Mouse (Mus musculus) heart, postnatal 0 days (tissue): ENCODE measurements around the gene Slc22a7. TPM values are rescaled to one million over a fixed set of nuclear protein-coding genes. Genes with fewer than 3 reads are reported as not detected.

Experiments used
- ATAC-seq: fragments of 200-750 bp; cut with Nextera tagmentation; 2 replicates; pipeline ENCODE4 v1.8.0; 2017; ENCODE audit warnings: low read depth, moderate number of reproducible peaks, moderate library complexity; ENCODE audit not compliant: insufficient read depth
- DNase-seq: peaks from one replicate; pipeline ENCODE4 v3.0.0-alpha.2; 2016; ENCODE audit warnings: low spot score
- H3K27ac ChIP-seq: fragments of 300-500 bp; sonication (generic); 2 replicates; pipeline ENCODE4 v1.5.1; 2014; ENCODE audit warnings: low read depth, mild to moderate bottlenecking
- H3K27me3 ChIP-seq: fragments of 300-500 bp; sonication (generic); 2 replicates; pipeline ENCODE4 v1.6.1; 2014; ENCODE audit warnings: low read length, mixed read lengths; ENCODE audit not compliant: control insufficient read depth, insufficient read depth
- H3K36me3 ChIP-seq: fragments of 300-500 bp; sonication (generic); replicated peaks from 2 replicates; pipeline ENCODE4 v1.6.1; 2014; ENCODE audit warnings: low read length, mixed read lengths; ENCODE audit not compliant: control insufficient read depth, insufficient read depth
- H3K4me1 ChIP-seq: fragments of 300-500 bp; sonication (generic); 2 replicates; pipeline ENCODE4 v1.6.1; 2014; ENCODE audit warnings: antibody characterized with exemption; ENCODE audit not compliant: control insufficient read depth, insufficient read depth
- H3K4me2 ChIP-seq: fragments of 300-500 bp; sonication (generic); 2 replicates; pipeline ENCODE4 v1.6.1; 2014; ENCODE audit warnings: low read depth, mild to moderate bottlenecking, low read length, moderate library complexity
- H3K4me3 ChIP-seq: fragments of 300-500 bp; sonication (generic); 2 replicates; pipeline ENCODE4 v1.5.1; 2014; ENCODE audit warnings: low read depth, low read length
- H3K9ac ChIP-seq: fragments of 300-500 bp; sonication (generic); replicated peaks from 2 replicates; pipeline ENCODE4 v1.6.1; 2014; ENCODE audit warnings: low read depth, low read length, mixed read lengths
- H3K9me3 ChIP-seq: fragments of 300-500 bp; sonication (generic); replicated peaks from 2 replicates; pipeline ENCODE4 v1.6.1; 2016; ENCODE audit warnings: low read length; ENCODE audit not compliant: control insufficient read depth
- CTCF ChIP-seq: IDR thresholded peaks from 2 replicates; pipeline ENCODE4 v1.5.1; 2016; ENCODE audit warnings: antibody characterized with exemption, control low read depth, low read depth
- EP300 ChIP-seq: IDR thresholded peaks from 2 replicates; pipeline ENCODE4 v1.6.1; 2016; ENCODE audit warnings: antibody characterized with exemption, low read depth
- WGBS: fragments of 180-500 bp; shearing (Covaris S2); extraction: QIAGEN DNeasy Blood & Tissue Kit; methylation state at CpG from one replicate; pipeline ENCODE4 v1.1.7; 2014; 5-methylcytosine and 5-hydroxymethylcytosine counted together
- polyA plus RNA-seq: library from polyadenylated mRNA; unstranded; fragments of >200 nt; fragmentation: Nextera tagmentation; extraction: Ambion mirVana; gene quantifications from 2 replicates; pipeline ENCODE4 v1.2.1, GENCODE M21; 2015
- total RNA-seq: library from RNA; depleted of rRNA; stranded (reverse); fragments of >200 nt; gene quantifications from 2 replicates; pipeline ENCODE4 v1.2.3, GENCODE M21; 2014; ENCODE audit warnings: low replicate concordance

The Slc22a7 gene
- total and polyA plus RNA-seq, 2 experiments from 2014 or later, result not detected

DNA sequence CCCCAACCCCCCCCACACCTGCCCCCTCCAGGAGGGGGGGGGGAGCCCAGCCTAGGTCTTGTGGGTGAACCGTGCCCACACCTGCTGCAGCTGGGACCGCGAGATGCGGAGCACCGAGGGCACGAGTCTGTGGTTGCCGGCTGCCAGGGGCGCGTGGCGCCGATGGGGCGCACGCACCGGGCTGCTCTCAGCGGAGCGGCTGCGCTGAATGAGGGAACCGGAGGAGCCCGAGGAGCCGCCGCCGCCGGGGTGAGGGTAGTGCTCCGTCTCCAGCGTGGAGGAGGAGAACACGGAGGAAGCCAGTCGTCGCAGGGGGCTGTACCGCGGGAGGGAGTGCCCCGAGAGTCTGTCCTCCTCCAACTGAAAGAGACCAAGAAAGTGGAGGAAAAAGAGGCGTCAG, 22.4 kb upstream of the Slc22a7 start:
- 2% methylated on average over 28 of the region's 32 CpGs for WGBS
- TF ChIP-seq EP300 (no peak), CTCF (no peak)
- Histone ChIP-seq H3K4me1 (peaks cover 36% of the 10 kb centered on the region), H3K27me3 (peaks cover 35% of the 10 kb centered on the region), H3K9me3 (no peaks in the 10 kb centered on the region), H3K27ac (no peak overlapping the region), H3K4me3 (peak overlapping the region; percentile 40), H3K4me2 (peak overlapping the region; percentile 68), H3K9ac (peak overlapping the region; percentile 48), H3K36me3 (no peaks in the 10 kb centered on the region)
- no peak for ATAC-seq
- no peak for DNase-seq

DNA sequence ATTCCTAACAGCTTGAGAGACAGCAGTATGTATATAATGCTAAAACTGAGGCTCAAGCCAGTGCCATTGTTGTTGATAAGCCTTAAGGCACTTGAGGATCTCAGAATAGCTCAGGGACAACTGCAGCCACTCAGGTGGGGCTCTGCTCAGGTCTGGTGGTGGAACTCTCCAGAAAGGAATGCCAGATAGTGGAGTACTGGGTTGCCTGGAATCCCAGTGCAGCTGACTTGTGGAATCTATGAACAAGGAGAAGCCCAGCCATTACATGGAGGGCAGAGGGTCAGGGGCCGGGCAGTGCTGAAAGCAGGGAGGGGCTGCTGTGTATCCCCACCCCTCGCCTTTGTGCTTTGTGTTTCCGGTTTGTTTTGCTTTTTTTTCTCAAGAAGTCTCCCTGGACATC, 20.2 kb upstream of the Slc22a7 start:
- ATAC-seq (peak; percentile 84), DNase-seq (peak; percentile 71)
- Histone ChIP-seq H3K9ac (no peak overlapping the region), H3K27ac (peak overlapping the region; percentile 77), H3K36me3 (no peaks in the 10 kb centered on the region), H3K4me2 (no peak overlapping the region), H3K4me3 (no peak overlapping the region), H3K9me3 (no peaks in the 10 kb centered on the region), H3K4me1 (peaks cover 55% of the 10 kb centered on the region), H3K27me3 (peaks cover 54% of the 10 kb centered on the region)
- TF ChIP-seq CTCF, result no peak
- TF ChIP-seq EP300, result peak; percentile 65; the same call in 1 of the 2 replicates
- 17% methylated on average over 3 of the region's 3 CpGs for WGBS

DNA sequence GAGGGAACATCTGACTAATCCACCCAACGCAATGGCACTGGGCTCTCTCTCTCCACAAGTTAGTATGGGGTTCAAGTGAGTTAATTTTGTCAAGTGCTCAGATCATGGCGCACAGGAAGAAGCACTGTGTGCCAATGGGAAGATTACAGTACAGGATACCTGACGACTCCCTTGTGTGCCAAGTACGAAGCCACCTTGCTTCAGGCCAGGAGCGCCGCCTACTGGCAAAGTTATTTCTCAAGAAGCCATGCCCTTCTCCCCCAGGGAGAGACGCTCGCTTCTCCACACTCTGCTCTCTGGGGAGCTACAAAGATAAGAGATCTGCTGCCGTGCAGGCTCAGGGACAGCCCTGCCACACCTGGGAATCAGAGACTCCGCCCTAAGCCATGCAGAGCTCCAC, 19.5 kb upstream of the Slc22a7 start:
- TF ChIP-seq EP300, result no peak
- TF ChIP-seq CTCF, result peak; percentile 38
- H3K9ac ChIP-seq, result no peak overlapping the region
- H3K9me3 ChIP-seq, result no peaks in the 10 kb centered on the region
- DNase-seq (no peak), ATAC-seq (no peak)
- peaks cover 61% of the 10 kb centered on the region for H3K27me3 ChIP-seq
- H3K4me3 ChIP-seq, result no peak overlapping the region
- peak overlapping the region; percentile 77 for H3K27ac ChIP-seq
- H3K4me1 ChIP-seq, result peaks cover 55% of the 10 kb centered on the region
- H3K4me2 ChIP-seq, result no peak overlapping the region
- no peaks in the 10 kb centered on the region for H3K36me3 ChIP-seq
- 16% methylated on average over 10 of the region's 10 CpGs for WGBS

DNA sequence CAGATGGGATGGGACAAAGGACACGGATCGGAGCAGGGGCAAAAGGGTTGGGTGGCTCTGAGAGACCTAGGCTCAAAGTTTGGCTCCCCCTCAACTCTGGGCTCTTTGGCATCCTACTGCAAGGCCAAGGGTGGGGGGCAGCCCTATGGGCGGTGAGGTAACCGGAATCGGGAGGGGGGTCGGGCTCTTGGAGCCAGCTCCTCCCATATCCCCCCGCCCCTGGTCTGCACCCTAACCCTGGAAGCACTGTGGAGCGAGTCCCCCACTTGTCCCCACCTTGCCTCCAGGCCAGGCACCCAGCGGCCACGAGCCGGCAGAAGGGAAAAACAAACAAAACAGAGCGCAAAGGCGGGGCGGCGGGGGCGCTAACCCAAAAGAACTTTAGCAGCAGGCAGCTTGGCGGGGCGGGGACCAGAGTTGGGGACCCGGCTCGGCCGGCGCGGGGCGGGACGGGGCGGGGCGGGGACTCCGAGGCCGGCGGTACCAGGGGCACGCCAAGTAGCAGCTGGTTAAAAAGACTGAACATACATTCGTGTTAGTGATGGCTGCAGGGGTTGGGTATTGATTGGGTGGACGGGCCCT, 16.9 kb upstream of the Slc22a7 start:
- TF ChIP-seq EP300, result no peak
- ATAC-seq, result 0 out of 2 replicates have a peak, but pooled peaks have one; percentile 12
- Histone ChIP-seq H3K4me3 (peak overlapping the region; percentile 38), H3K27me3 (peaks cover 57% of the 10 kb centered on the region), H3K4me1 (peaks cover 43% of the 10 kb centered on the region), H3K36me3 (no peaks in the 10 kb centered on the region), H3K9me3 (no peaks in the 10 kb centered on the region), H3K9ac (peak overlapping the region; percentile 6; the same call in 1 of the 2 replicates), H3K27ac (no peak overlapping the region), H3K4me2 (peak overlapping the region; percentile 75)
- WGBS, result under 1% methylated on average over 33 of the region's 33 CpGs
- no peak for DNase-seq

DNA sequence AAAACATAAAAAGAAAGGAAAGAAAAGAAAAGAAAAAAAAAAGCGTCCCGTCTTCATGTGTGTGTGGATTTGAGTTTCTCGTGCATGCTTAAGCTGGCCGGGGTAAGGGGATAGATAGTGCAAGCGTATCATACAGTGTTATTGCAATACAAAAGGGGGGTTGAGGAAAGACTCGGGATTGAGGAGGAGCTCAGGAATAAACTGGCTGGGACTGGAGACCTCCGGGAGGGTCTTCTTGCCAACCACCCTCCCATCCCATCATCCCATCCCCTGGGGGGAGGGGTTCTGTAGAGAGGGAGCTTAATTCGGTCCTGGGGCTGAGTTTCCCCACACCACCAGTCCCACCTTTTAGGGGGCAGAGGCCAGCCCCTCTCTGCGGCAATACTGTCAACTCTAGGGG, 16.3 kb upstream of the Slc22a7 start:
- Histone ChIP-seq H3K27me3 (peaks cover 51% of the 10 kb centered on the region), H3K9ac (peak overlapping the region; percentile 6; the same call in 1 of the 2 replicates), H3K4me2 (peak overlapping the region; percentile 75), H3K9me3 (no peaks in the 10 kb centered on the region), H3K4me1 (peaks cover 42% of the 10 kb centered on the region), H3K4me3 (peak overlapping the region; percentile 38), H3K36me3 (no peaks in the 10 kb centered on the region), H3K27ac (no peak overlapping the region)
- WGBS, result 6% methylated on average over 9 of the region's 9 CpGs
- TF ChIP-seq EP300, result no peak
- no peak for TF ChIP-seq CTCF
- no peak for DNase-seq
- ATAC-seq, result no peak

DNA sequence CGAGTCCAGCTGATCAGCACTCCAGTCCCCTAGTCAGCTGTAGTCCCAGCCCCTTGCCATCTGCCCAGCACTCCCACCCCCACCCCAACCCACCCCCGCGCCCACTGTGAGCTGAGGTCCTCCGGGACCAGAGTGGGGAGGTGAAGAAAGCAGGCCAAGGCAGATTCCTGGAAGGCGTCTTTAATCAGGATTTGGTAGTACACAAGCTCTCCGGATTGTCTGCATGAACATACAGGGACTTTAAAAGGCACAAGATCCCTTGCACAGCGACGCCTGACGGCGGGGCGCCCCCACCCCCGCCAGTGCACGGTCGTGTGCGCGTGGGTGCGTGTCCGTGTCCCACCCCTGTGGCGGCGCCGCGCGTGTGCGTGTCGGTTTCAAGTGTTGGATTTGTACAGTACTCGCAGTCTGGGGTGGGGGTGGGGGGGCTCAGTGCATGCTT, 15.7 kb upstream of the Slc22a7 start:
- DNase-seq, result no peak
- WGBS, result 5% methylated on average over 26 of the region's 26 CpGs
- Histone ChIP-seq H3K36me3 (no peaks in the 10 kb centered on the region), H3K4me1 (peaks cover 36% of the 10 kb centered on the region), H3K27ac (no peak overlapping the region), H3K9ac (no peak overlapping the region), H3K27me3 (peaks cover 49% of the 10 kb centered on the region; the same call in 1 of the 2 replicates), H3K9me3 (no peaks in the 10 kb centered on the region), H3K4me2 (peak overlapping the region; percentile 75), H3K4me3 (peak overlapping the region; percentile 38)
- no peak for TF ChIP-seq CTCF
- no peak for TF ChIP-seq EP300
- no peak for ATAC-seq
